Mouse (Mus musculus) heart, embryonic 12.5 days (tissue): ENCODE data around the gene Itgad. TPM values are rescaled to one million over a fixed set of nuclear protein-coding genes. Genes with fewer than 3 reads are reported as not detected.

Source experiments
- ATAC-seq: fragments of 200-750 bp; cut with Nextera tagmentation; 2 replicates; pipeline ENCODE4 v1.8.0; 2017; ENCODE audit warnings: moderate TSS enrichment, moderate library complexity; ENCODE audit not compliant: insufficient number of reproducible peaks, low FRiP score
- H3K27ac ChIP-seq: fragments of 300-500 bp; sonication (generic); 2 replicates; pipeline ENCODE4 v1.5.1; 2016; ENCODE audit warnings: mild to moderate bottlenecking, moderate library complexity; ENCODE audit not compliant: poor library complexity, severe bottlenecking
- H3K27me3 ChIP-seq: fragments of 300-500 bp; sonication (generic); replicated peaks from 2 replicates; pipeline ENCODE4 v1.6.1; 2016; ENCODE audit warnings: mild to moderate bottlenecking, moderate library complexity
- H3K36me3 ChIP-seq: fragments of 300-500 bp; sonication (generic); 2 replicates; pipeline ENCODE4 v1.6.1; 2016; ENCODE audit warnings: mild to moderate bottlenecking, moderate library complexity
- H3K4me1 ChIP-seq: fragments of 300-500 bp; sonication (generic); replicated peaks from 2 replicates; pipeline ENCODE4 v1.6.1; 2016; ENCODE audit warnings: mild to moderate bottlenecking
- H3K4me2 ChIP-seq: fragments of 300-500 bp; sonication (generic); 2 replicates; pipeline ENCODE4 v1.6.1; 2016; ENCODE audit warnings: mild to moderate bottlenecking, moderate library complexity
- H3K4me3 ChIP-seq: fragments of 300-500 bp; sonication (generic); 2 replicates; pipeline ENCODE4 v1.5.1; 2016; ENCODE audit warnings: mild to moderate bottlenecking
- H3K9ac ChIP-seq: fragments of 300-500 bp; sonication (generic); 2 replicates; pipeline ENCODE4 v1.6.1; 2016; ENCODE audit warnings: mild to moderate bottlenecking, moderate library complexity
- H3K9me3 ChIP-seq: fragments of 300-500 bp; sonication (generic); replicated peaks from 2 replicates; pipeline ENCODE4 v1.6.1; 2016; ENCODE audit warnings: mild to moderate bottlenecking, moderate library complexity
- whole genome bisulfite sequencing: fragments of 180-500 bp; shearing (Covaris S2); methylation state at CpG from one replicate; pipeline ENCODE4 v1.1.7; 2016; 5-methylcytosine and 5-hydroxymethylcytosine counted together
- polyA plus RNA-seq: library from polyadenylated mRNA; unstranded; fragments of >200 nt; fragmentation: Nextera tagmentation; extraction: Ambion mirVana; gene quantifications from 2 replicates; pipeline ENCODE4 v1.2.1, GENCODE M21; 2016

Gene Itgad
- 0.71 TPM in 1 of 2 replicates, not detected in the other for polyA plus RNA-seq

DNA sequence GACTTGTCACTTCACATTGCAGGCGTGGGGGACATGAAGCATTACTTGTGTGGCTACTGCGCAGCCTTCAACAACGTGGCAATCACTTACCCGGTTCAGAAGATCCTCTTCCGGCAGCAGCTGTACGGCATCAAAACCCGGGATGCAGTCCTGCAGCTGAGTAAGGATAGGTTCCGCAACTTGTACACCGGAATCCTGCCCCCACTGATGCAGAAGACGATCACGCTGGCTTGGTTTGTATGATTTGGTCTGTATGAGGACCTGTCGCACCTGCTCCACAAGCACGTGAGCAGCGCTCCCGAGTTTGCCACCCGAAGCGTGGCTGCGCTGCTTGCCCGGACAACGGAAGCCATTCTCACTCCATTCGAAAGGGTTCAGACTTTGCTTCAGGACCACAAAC lies at the start of gene Itgad:
Gene Itgad (plus strand): TSS at position 301 of the 400 bp plus-strand sequence.
- Histone ChIP-seq H3K36me3 (no peaks in the 10 kb centered on the region), H3K9me3 (no peaks in the 10 kb centered on the region), H3K27me3 (no peaks in the 10 kb centered on the region; the same call in none of the 2 replicates), H3K27ac (no peak within 1 kb of the TSS), H3K4me3 (peak within 1 kb of the TSS; percentile 24), H3K9ac (no peak within 1 kb of the TSS), H3K4me2 (peak within 1 kb of the TSS; percentile 62), H3K4me1 (0 out of 2 replicates have a peak, but pooled peaks cover 5% of the 10 kb centered on the region)
- WGBS, result 84% methylated on average over 21 of the region's 21 CpGs
- ATAC-seq, result no peak

DNA sequence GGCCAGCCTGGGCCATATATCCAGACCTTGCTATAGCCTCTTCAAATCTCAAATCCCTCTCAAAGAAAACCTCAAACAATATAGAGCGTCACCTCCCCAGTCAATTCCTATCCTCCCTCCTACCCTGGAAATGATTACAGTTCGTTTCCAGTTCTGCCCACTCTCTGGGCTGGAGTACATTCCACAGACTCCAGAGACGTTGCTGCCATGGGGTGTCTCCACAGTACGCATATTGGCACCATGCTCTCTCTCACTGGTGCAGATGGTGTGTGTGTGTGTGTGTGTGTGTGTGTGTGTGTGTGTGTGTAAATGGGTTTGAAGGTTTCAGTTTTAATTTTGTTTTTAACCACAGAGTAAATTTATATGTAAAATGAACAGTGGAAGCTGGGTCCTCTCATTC lies 48.9 kb upstream of the Itgad start:
- no peak overlapping the region for H3K9ac ChIP-seq
- no peak overlapping the region for H3K4me2 ChIP-seq
- H3K36me3 ChIP-seq, result no peaks in the 10 kb centered on the region
- no peak overlapping the region for H3K4me3 ChIP-seq
- no peaks in the 10 kb centered on the region for H3K9me3 ChIP-seq
- no peak overlapping the region for H3K27ac ChIP-seq
- 51% methylated on average over 4 of the region's 4 CpGs for WGBS
- ATAC-seq, result no peak
- no peaks in the 10 kb centered on the region for H3K27me3 ChIP-seq
- no peaks in the 10 kb centered on the region for H3K4me1 ChIP-seq

DNA sequence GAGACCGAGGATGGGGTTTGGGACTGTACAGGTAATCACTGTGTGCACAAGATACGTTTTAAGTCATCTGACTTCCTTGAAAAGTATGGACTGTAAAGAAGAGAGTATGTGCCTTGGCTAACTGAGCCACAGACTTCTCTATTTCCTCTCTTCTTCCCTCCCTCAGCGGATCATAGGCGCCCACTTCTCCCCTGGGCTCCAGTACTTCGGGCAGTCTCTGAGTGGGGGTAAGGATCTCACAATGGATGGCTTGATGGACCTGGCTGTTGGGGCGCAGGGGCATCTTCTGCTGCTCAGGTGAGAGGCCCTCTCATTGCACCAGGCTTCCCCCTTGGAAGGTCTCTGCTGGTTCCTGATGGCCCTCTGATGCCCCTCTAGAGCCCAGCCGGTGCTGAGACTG lies 46.7 kb upstream of the Itgad start:
- H3K27ac ChIP-seq, result no peak overlapping the region
- H3K4me2 ChIP-seq, result no peak overlapping the region
- no peaks in the 10 kb centered on the region for H3K27me3 ChIP-seq
- no peaks in the 10 kb centered on the region for H3K36me3 ChIP-seq
- no peaks in the 10 kb centered on the region for H3K4me1 ChIP-seq
- no peaks in the 10 kb centered on the region for H3K9me3 ChIP-seq
- H3K4me3 ChIP-seq, result no peak overlapping the region
- H3K9ac ChIP-seq, result no peak overlapping the region
- ATAC-seq, result no peak
- WGBS, result 82% methylated on average over 7 of the region's 7 CpGs

DNA sequence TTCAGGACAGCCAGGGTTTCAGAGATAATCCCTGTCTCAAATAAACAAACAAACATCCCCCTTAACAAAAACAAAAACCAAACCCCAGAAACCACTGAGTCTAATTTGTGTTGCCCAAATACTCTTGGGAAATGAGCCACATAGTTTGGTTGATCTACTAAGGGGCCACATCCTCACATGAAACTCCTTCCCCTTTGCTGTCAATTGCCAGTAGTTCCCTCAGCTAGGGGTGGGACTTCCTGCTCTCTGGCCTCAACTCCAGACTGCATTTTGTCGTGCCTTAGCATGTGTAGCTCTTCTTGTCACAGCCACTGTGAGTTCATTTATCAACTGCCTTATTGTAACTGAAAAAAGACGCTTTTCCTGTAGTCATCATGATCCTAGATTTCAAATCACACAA lies 43.9 kb upstream of the Itgad start:
- no peaks in the 10 kb centered on the region for H3K36me3 ChIP-seq
- peaks cover 3% of the 10 kb centered on the region; the same call in 1 of the 2 replicates for H3K27me3 ChIP-seq
- H3K4me1 ChIP-seq, result no peaks in the 10 kb centered on the region
- H3K27ac ChIP-seq, result no peak overlapping the region
- 59% methylated on average over 2 of the region's 2 CpGs for WGBS
- no peak for ATAC-seq
- no peak overlapping the region for H3K9ac ChIP-seq
- no peak overlapping the region for H3K4me2 ChIP-seq
- no peaks in the 10 kb centered on the region for H3K9me3 ChIP-seq
- no peak overlapping the region for H3K4me3 ChIP-seq

DNA sequence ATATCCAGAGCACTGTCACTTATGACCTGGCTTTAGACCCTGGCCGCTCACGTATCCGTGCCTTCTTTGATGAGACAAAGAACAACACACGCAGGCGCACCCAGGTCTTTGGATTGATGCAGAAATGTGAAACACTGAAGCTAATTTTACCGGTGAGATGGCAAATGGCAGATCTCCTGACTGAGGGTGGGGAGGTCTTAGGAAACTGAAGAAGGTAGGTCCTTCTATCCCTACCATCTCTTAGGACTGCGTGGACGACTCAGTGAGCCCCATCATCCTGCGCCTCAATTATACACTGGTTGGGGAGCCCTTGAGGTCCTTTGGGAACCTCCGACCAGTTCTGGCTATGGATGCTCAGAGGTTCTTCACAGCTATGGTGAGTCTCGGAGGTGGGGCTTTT lies 42.0 kb upstream of the Itgad start:
- Histone ChIP-seq H3K9ac (no peak overlapping the region), H3K9me3 (no peaks in the 10 kb centered on the region), H3K4me2 (no peak overlapping the region), H3K36me3 (no peaks in the 10 kb centered on the region), H3K27me3 (peaks cover 3% of the 10 kb centered on the region; the same call in 1 of the 2 replicates), H3K4me1 (no peaks in the 10 kb centered on the region), H3K27ac (no peak overlapping the region), H3K4me3 (no peak overlapping the region)
- ATAC-seq, result no peak
- 85% methylated on average over 11 of the region's 11 CpGs for WGBS

DNA sequence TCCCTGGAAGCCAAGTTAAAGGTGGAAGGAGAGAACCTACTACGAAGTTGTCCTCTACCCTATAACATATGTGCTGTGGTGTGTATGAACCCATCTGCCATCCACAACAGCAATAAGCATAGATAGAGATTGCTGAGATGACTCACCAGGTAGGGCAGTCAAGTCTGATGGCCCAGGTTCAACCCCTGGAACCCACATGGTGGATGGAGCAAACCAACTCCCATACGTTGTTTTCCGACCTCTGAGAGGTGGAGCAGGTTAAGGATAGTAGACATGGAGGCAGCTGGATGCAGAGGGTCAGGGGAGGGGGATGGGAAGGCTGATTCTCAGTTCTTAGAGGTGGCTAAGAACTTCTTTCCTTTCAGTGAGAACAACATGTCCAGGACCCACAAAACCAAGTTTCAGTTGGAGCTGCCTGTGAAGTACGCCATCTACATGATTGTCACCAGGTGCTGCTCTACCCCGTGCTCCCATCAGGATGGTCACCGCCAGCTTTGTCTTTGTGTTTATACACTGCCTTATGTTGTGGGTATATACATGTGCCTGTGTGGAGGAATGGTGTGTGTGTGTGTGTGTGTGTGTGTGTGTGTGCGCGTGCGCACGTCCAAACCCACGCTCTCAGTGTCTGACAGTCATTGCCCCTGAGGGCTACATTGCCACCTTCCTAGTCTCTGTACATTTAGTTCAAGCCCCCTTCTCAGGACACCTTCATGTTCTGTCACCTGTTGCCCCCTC lies 39.6 kb upstream of the Itgad start:
- Histone ChIP-seq H3K27me3 (peaks cover 3% of the 10 kb centered on the region; the same call in 1 of the 2 replicates), H3K9me3 (no peaks in the 10 kb centered on the region), H3K4me1 (no peaks in the 10 kb centered on the region), H3K4me3 (no peak overlapping the region), H3K27ac (no peak overlapping the region), H3K9ac (no peak overlapping the region), H3K4me2 (no peak overlapping the region), H3K36me3 (no peaks in the 10 kb centered on the region)
- ATAC-seq, result no peak
- WGBS, result 91% methylated on average over 11 of the region's 11 CpGs

DNA sequence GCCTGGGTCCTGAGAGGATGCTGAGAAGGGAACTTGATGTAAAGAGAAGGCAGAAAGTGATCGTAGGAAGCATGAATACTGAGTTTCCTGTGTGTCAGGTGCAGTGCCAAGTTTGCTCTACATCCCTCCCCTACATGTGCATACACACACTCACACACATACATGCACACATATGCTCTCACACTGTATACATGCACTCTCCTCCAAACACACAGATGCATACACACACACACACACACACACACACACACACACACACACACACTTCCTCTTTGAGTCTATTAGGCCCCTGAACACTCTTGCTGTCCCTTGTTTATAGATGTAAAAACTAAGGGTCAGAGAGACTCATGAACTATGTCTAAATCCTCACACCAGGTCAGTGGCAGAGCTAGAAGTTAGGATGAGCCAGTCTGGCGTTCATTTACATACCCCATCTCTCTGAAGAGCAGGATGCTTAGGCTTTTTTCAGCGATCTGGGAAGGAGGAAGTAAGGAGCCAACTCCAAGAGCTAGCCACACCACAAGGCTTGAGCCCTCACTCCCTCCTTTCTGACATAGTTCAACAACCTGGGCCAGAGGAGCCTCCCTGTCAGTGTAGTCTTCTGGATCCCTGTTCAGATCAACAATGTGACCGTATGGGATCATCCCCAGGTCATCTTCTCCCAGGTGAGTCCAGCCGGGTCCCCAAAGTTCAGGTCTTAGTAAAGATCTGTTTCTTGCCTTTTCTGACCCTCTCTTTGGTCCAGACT lies 38.8 kb upstream of the Itgad start:
- no peaks in the 10 kb centered on the region for H3K4me1 ChIP-seq
- H3K4me2 ChIP-seq, result no peak overlapping the region
- no peak overlapping the region for H3K27ac ChIP-seq
- WGBS, result 76% methylated on average over 5 of the region's 5 CpGs
- H3K27me3 ChIP-seq, result peaks cover 3% of the 10 kb centered on the region; the same call in 1 of the 2 replicates
- H3K9me3 ChIP-seq, result no peaks in the 10 kb centered on the region
- no peak overlapping the region for H3K9ac ChIP-seq
- ATAC-seq, result no peak
- H3K4me3 ChIP-seq, result no peak overlapping the region
- no peaks in the 10 kb centered on the region for H3K36me3 ChIP-seq

DNA sequence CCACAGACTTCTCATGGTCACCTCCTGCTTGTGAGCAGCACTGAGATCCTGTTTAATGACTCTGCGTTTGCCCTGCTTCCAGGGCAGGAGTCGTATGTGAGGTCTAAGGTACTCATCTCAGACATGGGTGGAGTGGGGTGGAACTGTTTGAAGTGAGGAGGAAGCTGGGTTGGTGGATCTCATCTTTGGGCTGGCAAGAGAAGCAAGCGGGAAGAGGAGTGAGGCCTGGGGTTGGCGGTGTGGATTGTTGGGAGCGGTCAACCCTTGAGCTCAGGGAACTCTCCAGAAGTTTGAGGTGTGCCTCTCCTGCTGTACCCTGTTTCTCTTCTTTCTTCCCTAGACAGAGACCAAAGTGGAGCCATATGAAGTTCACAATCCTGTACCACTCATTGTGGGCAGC lies 37.8 kb upstream of the Itgad start:
- no peaks in the 10 kb centered on the region for H3K4me1 ChIP-seq
- no peak overlapping the region for H3K27ac ChIP-seq
- H3K4me2 ChIP-seq, result no peak overlapping the region
- WGBS, result 90% methylated on average over 5 of the region's 5 CpGs
- H3K9ac ChIP-seq, result no peak overlapping the region
- H3K4me3 ChIP-seq, result no peak overlapping the region
- no peak for ATAC-seq
- H3K27me3 ChIP-seq, result peaks cover 3% of the 10 kb centered on the region; the same call in 1 of the 2 replicates
- H3K36me3 ChIP-seq, result no peaks in the 10 kb centered on the region
- no peaks in the 10 kb centered on the region for H3K9me3 ChIP-seq

DNA sequence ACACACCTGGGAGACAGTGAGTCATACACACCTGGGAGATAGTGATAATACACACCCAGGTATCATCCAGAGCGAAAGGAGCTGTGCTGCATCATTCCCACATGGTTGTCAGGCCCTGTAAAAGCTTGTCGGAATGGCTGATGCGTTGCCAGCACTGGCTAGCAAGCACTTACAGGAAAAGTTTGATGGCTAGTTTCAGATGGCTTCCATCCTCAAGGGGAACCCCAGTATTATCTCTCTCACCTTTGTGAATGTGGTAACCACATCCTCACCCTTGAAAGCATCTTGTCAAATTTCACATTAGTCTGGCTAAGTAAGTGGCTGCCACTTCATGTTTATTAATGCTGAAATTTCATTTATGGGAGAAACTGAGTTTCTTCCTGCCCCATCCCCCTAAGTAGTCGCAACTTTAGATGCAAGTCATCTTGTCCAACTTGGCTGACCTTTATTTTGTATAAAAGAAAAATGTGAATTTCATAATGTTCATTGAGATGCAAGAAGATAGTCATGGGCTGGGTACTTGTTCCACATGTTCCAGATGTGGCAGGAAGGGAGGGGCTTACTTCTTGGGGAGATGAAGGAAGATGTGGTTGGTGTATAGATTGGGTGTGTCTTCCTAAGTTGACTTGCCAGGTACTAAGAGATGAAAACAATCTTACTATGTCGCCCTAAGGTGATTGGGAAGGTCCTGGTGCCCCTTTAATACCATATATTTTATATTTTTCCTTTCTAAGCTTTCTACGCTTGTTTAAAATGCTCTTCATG lies 34.3 kb upstream of the Itgad start:
- ATAC-seq, result no peak
- Histone ChIP-seq H3K4me3 (no peak overlapping the region), H3K27me3 (no peaks in the 10 kb centered on the region), H3K9ac (no peak overlapping the region), H3K4me2 (no peak overlapping the region), H3K36me3 (no peaks in the 10 kb centered on the region), H3K27ac (no peak overlapping the region), H3K9me3 (no peaks in the 10 kb centered on the region), H3K4me1 (no peaks in the 10 kb centered on the region)
- 79% methylated on average over 6 of the region's 6 CpGs for WGBS

DNA sequence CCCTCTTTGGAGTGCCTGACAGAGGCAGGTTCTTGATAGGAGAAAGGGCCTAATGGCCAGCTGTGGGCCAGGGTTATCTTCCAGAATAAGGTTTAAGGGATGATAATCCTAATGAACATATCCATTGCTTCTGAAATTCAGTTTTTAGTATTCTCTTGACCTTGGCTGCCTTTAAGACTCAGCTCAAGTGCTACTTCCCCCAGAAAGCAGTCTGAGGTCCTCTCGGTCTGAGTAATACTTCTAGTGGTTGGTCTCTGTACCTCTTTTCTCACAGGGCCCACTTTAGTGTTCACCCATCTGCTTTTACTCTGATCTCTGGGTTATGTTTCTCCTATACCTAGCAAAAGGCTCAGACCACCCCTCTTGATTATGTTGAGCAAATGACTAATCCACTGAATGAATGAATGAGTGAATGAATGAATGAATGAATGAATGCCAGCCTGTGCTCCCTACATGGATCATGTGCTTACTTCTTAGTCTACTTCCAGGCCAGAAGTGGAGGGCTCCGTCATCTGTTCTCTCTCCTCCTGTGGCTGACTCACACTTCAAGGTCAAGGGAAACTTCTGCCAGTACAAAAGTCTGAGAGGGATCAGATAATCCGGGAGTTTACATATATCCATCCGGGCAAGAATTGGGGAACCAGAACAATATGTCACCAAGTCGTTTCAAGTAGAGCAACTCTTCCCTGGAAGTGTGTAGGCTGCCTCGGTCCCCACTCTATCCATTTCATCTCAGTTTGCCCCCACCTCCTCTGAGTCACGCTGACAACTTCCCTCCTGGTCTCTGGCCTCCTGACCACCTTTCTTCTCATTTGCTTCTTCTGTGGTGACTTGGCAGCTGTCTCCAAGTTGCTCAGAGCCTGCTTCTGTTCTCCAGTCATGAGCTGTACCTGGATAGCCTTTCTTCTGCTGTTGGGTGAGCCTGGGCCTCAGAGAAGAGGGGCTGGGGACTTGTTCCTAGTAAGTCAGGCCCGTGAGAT lies 25.1 kb upstream of the Itgad start, which contains the start of gene Itgax:
Gene Itgax (plus strand): TSS at position 807 of the 980 bp plus-strand sequence.
- Histone ChIP-seq H3K4me1 (peaks cover 19% of the 10 kb centered on the region), H3K27me3 (no peaks in the 10 kb centered on the region), H3K4me3 (no peak within 1 kb of the TSS), H3K9me3 (no peaks in the 10 kb centered on the region), H3K4me2 (no peak within 1 kb of the TSS), H3K9ac (no peak within 1 kb of the TSS), H3K36me3 (no peaks in the 10 kb centered on the region), H3K27ac (no peak within 1 kb of the TSS)
- WGBS, result 66% methylated on average over 8 of the region's 8 CpGs
- ATAC-seq, result no peak
